Mouse (Mus musculus) thymus, postnatal 25 days (tissue): ENCODE measurements around the gene Nkapd1.
"Not testable (repeated sequence)": the region's sequence is repeated elsewhere in the genome, so short reads cannot be mapped to it uniquely, and the experiment has no call there.

Source experiments
- DNase-seq: peaks from one replicate; pipeline ENCODE4 v3.0.0; 2022

The Nkapd1 gene

GRCm38 (mm10) chr9:50616766-50617603, at the start of gene Nkapd1, which contains the start of gene Pih1d2:
Gene Nkapd1 (minus strand): TSS chr9:50617464.
Gene Pih1d2 (plus strand): TSS chr9:50617321.
- peak; percentile 90 for DNase-seq

- no peak for DNase-seq
Observed at GRCm38 (mm10) chr9:50666442-50666841, 49.2 kb upstream of the Nkapd1 start.

GRCm38 (mm10) chr9:50664826-50665225, 47.6 kb upstream of the Nkapd1 start:
- DNase-seq = no peak

- DNase-seq = peak; percentile 50
Observed at GRCm38 (mm10) chr9:50660431-50660830, 43.2 kb upstream of the Nkapd1 start.

GRCm38 (mm10) chr9:50659392-50660217, 42.3 kb upstream of the Nkapd1 start, which contains the start of gene Dlat:
Gene Dlat (minus strand): TSS chr9:50659780.
- peak; percentile 84 for DNase-seq

GRCm38 (mm10) chr9:50658941-50659388, 41.7 kb upstream of the Nkapd1 start:
- no peak for DNase-seq

- no peak for DNase-seq
Observed at GRCm38 (mm10) chr9:50658391-50658790, 41.1 kb upstream of the Nkapd1 start.

GRCm38 (mm10) chr9:50650503-50650902, 33.2 kb upstream of the Nkapd1 start:
- DNase-seq = no peak

- DNase-seq = no peak
Observed at GRCm38 (mm10) chr9:50646826-50647370, 29.6 kb upstream of the Nkapd1 start.

- no peak for DNase-seq
Observed at GRCm38 (mm10) chr9:50634270-50634669, 17.0 kb upstream of the Nkapd1 start.

GRCm38 (mm10) chr9:50633059-50633458, 15.8 kb upstream of the Nkapd1 start:
- no peak for DNase-seq

- DNase-seq = no peak
Observed at GRCm38 (mm10) chr9:50632016-50632688, 14.9 kb upstream of the Nkapd1 start.

- DNase-seq = not testable (repeated sequence)
Observed at GRCm38 (mm10) chr9:50630903-50631302, 13.6 kb upstream of the Nkapd1 start.

- no peak for DNase-seq
Observed at GRCm38 (mm10) chr9:50617794-50618330, 598 bp upstream of the Nkapd1 start.

- no peak for DNase-seq
Observed at GRCm38 (mm10) chr9:50616161-50616560, 1.1 kb downstream of the Nkapd1 start.

GRCm38 (mm10) chr9:50612115-50612514, 5.1 kb downstream of the Nkapd1 start:
- no peak for DNase-seq

GRCm38 (mm10) chr9:50604338-50604737, 12.9 kb downstream of the Nkapd1 start:
- no peak for DNase-seq

GRCm38 (mm10) chr9:50603998-50604324, 13.3 kb downstream of the Nkapd1 start:
- DNase-seq = no peak

GRCm38 (mm10) chr9:50603189-50603997, 13.9 kb downstream of the Nkapd1 start, which contains the start of the genes Sdhd and Timm8b:
Gene Sdhd (minus strand): TSS chr9:50603812.
Gene Timm8b (plus strand): TSS chr9:50603910.
- DNase-seq = peak; percentile 92

- DNase-seq = no peak
Observed at GRCm38 (mm10) chr9:50602055-50602845, 15.0 kb downstream of the Nkapd1 start.

GRCm38 (mm10) chr9:50601536-50601935, 15.7 kb downstream of the Nkapd1 start:
- DNase-seq = no peak
